Mouse (Mus musculus) stomach, adult 2 months (tissue): Measurements from ENCODE around the gene Otop1. TPM values are rescaled to one million over a fixed set of nuclear protein-coding genes. Genes with fewer than 3 reads are reported as not detected.

ENCODE experiments used
- polyA plus RNA-seq: library from polyadenylated mRNA; depleted of rRNA; stranded (reverse); fragments of >200 nt; gene quantifications from 2 replicates; pipeline ENCODE4 v1.2.3, GENCODE M21; 2012; rRNA removed

Gene Otop1
- polyA plus RNA-seq = 0.02 and 0.19 TPM in 2 replicates

DNA sequence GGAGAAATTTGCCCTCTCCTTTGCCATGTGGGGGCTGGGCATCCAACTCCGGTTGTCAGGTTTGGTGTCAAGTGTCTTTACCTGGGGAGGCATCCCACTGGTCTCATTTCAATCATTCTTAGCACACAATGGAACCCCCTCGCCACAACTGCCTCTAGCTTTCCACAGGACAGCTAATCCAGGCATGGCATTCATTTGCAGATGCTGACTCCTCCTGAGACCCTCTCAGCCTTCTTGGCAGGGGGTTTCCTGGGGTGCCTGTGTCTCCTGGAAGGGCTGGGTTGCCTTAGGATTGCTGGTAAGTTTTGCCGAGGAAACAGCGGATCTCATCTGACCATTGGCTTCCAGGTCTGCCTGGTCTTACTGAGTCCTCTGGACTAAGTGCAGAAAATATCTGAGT, at the start of gene Otop1:
Otop1 (plus strand) TSS at position 202 of the 400 bp plus-strand sequence.

DNA sequence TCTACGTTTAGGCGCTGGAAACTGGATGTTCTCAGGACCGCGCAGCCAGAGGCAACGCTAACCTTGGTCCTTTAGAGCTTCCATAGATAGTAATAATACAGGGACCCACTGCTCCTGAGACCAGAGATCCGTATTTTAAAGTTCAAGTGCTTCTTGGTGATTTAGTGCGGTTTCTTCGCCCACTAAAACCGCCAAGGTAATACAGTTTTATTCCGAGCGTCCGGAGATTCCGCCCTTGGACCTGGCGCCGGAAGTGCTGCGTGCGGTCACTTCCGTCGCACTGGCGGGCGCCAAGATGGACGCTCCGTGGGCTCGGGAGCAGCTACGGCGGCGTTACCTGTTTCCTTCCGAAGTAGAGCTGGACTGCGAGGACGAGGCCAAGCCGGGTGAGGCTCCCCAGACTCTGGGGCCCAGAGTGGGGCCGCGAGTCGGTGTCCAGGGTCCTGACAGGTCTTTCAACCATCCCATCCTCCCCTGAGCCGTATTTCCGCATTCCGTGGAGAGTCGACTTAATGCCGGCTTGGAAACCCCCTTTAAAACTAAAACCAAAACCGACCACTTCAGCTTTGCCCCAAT, 15.6 kb upstream of the Otop1 start, which contains the start of gene Tmem128:
Tmem128 (plus strand) TSS at position 79 of the 576 bp plus-strand sequence.

DNA sequence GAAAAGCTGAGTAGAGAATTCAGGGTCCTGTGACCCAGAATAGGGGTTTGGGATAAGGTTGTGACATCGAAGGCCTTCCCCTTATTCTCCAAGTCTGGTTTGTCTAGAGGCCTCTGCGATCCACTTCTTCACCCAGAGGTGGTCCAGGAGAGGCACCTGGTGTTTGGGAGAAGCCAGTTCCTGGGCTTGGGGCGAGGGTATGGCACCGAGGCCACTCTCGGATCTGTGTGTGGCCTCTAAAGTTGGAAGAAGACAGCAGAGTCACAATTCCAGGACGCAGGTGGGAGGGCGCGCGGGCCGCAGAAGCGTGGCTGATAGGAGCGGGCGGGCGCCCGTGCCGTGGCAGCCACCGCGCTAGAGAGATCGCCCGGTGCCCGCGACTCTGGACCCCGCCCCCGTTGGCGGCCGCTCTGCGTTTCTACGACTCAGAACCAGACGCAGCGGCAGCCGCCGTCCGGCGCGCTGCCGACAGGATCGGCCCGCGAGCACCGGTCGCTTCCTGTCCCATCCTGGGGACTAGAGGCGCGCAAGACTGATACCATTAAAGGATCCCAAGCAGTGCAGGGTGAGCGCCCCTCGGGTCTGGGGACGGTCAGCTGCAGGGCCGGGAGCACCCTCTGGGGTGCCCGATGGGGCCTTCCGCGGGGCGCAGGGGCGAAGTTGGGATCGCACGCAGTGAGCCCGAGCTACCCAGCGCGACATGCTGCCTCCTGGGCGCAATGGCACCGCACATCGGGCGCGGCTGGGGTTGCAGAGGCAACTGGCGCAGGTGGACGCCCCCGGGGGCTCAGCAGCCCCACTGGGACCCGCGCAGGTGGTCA, 43.4 kb downstream of the Otop1 start, which contains the start of gene Drd5:
Drd5 (plus strand) TSS at position 402 of the 821 bp plus-strand sequence.

Other genes starting within 250 kb of the Otop1 start
- gene Stx18, start 237.2 kb upstream of the Otop1 start, polyA plus RNA-seq = 4.5 and 5.5 TPM in 2 replicates
- gene Nsg1, start 116.1 kb upstream of the Otop1 start, polyA plus RNA-seq = 4.7 and 5.1 TPM in 2 replicates
- gene Zbtb49, start 55.5 kb upstream of the Otop1 start, polyA plus RNA-seq = 4.4 and 6.8 TPM in 2 replicates
- gene Lyar, start 55.5 kb upstream of the Otop1 start, polyA plus RNA-seq = 0.36 and 0.85 TPM in 2 replicates
- 6.9 and 10.1 TPM in 2 replicates for gene Tmem128, start 15.8 kb upstream of the Otop1 start, polyA plus RNA-seq
- not detected in 2 replicates for gene Drd5, start 43.4 kb downstream of the Otop1 start, polyA plus RNA-seq
- gene Slc2a9, start 227.2 kb downstream of the Otop1 start, polyA plus RNA-seq = 0.34 and 0.65 TPM in 2 replicates